Mouse (Mus musculus): ENCODE data around the gene Adgrb2. TPM values are rescaled to one million over a fixed set of nuclear protein-coding genes. Genes with fewer than 3 reads are reported as not detected.

Gene Adgrb2
- polyA plus RNA-seq, 1 experiment from 2014 or later = 15.5 TPM

DNA sequence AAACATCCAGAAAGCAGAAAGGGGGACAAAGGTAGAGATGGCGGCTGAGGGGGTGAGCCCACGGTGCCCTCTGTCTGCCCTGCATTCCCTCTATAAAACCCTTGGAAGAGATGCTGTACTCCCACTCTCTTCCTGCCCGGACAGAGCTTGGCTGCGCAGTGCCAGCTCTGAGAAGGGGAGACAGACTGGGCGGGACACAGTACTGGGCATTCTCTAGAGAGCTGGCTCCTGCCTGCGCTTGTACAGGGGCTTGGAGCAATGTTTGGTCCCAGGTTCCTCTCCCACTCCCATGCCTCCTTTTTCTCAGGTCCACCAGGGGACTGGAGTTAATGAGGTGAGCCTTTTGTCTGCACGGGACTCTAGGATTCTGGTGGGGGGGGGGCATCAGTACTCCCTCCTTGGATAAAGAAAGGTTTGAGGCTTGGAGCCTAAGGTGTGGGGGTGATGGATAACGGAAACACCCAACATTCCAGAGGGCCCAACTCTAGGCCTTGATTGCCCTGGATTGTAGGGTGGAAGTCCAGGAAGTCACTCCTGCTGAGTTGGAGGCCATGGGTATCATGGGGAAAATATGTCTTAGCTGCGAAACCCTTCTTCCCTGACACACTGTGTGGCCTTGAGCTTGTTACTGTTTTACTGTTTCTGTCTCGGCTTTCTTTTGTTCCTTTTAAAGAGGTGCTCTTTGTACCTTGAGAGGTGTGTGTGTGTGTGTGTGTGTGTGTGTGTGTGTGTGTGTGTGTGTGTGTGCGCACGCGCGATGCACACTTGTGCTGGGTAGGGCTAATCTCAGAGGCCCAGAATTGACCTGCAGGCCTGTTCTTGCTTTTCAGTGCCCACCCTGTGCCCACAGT is 70.7 kb downstream of the Adgrb2 start:
- 69% methylated on average over 14 of the region's 14 CpGs for WGBS
- Histone ChIP-seq H3K4me3 (replicated peaks) (no peak overlapping the region), H3K27ac (replicated peaks) (peak overlapping the region; percentile 65), H3K4me1 (peaks cover 43% of the 10 kb centered on the region), H3K9ac (replicated peaks) (no peak overlapping the region), H3K27me3 (replicated peaks) (no peaks in the 10 kb centered on the region), H3K4me2 (no peak overlapping the region), H3K9me3 (replicated peaks) (no peaks in the 10 kb centered on the region), H3K36me3 (no peaks in the 10 kb centered on the region)
- peak; percentile 55 for ATAC-seq (ENCODE audit: low FRiP score)

DNA sequence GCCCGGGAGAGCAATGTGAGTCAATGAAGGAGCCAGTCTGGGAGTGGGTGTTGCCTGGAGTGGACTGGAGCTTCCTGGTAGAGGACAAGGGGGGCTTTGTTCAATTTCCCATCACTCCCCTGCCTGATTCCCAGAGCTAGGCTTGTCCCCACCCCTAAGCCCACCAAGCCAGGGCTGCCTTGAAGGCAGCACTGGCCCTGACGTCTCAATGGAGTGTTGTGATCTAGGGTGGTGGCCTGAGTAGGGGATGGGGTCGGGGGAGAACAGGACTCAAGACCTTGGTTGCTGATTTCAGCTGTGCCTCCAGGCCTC is 71.3 kb downstream of the Adgrb2 start:
- Histone ChIP-seq H3K9ac (replicated peaks) (no peak overlapping the region), H3K36me3 (no peaks in the 10 kb centered on the region), H3K4me1 (peaks cover 37% of the 10 kb centered on the region), H3K9me3 (replicated peaks) (no peaks in the 10 kb centered on the region), H3K4me2 (no peak overlapping the region), H3K4me3 (replicated peaks) (no peak overlapping the region), H3K27ac (replicated peaks) (peak overlapping the region; percentile 65), H3K27me3 (replicated peaks) (no peaks in the 10 kb centered on the region)
- ATAC-seq (ENCODE audit: low FRiP score) = no peak
- 51% methylated on average over 3 of the region's 3 CpGs for whole genome bisulfite sequencing

DNA sequence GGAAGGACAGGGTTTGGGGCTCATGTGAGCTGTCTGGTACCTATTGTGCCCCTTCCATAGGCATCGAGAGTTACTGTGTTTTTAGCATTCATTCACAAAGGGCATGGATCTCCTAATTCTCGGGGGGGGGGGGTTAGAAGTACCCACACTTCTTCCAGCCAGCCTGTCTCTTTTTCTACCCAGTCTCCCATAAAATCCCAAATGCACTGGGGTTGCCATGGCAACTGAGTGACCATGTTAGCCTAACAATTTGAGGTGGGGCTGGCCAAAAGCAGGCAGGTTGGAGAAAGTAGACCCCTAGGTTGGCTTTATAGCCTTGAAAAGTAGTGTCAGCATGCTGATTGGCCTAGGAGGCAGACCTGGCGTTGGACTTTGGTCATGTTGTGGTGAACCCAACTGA is 71.8 kb downstream of the Adgrb2 start:
- Histone ChIP-seq H3K27ac (replicated peaks) (peak overlapping the region; percentile 65), H3K36me3 (no peaks in the 10 kb centered on the region), H3K4me1 (peaks cover 33% of the 10 kb centered on the region), H3K27me3 (replicated peaks) (no peaks in the 10 kb centered on the region), H3K4me2 (no peak overlapping the region), H3K9me3 (replicated peaks) (no peaks in the 10 kb centered on the region), H3K4me3 (replicated peaks) (no peak overlapping the region), H3K9ac (replicated peaks) (no peak overlapping the region)
- ATAC-seq (ENCODE audit: low FRiP score) = no peak
- 35% methylated on average over 3 of the region's 3 CpGs for WGBS

DNA sequence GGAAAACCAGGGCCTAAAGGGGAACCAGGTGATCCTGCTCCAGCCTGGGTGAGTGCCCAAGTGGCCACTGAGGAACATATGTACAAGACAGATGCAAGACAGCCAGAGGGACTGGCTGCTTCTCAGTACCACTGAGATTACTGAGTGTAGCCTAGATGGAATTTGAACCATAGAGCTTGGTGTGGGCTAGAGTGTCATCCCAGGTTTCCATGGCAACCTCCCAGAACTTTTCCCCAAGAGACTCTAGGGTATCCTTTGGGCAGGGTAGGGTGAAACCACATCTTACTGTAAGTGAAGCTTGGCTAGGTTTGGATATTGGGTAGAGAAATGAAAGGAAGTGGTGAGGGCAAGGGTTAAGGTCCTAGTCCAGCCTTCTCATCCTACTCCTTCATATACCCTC is 76.3 kb downstream of the Adgrb2 start:
- Histone ChIP-seq H3K9ac (replicated peaks) (no peak overlapping the region), H3K27me3 (replicated peaks) (0 out of 2 replicates have a peak, but pooled peaks cover 1% of the 10 kb centered on the region), H3K4me3 (replicated peaks) (no peak overlapping the region), H3K4me2 (no peak overlapping the region), H3K4me1 (peaks cover 15% of the 10 kb centered on the region), H3K36me3 (no peaks in the 10 kb centered on the region), H3K9me3 (replicated peaks) (no peaks in the 10 kb centered on the region), H3K27ac (replicated peaks) (no peak overlapping the region)
- no peak for ATAC-seq (ENCODE audit: low FRiP score)

DNA sequence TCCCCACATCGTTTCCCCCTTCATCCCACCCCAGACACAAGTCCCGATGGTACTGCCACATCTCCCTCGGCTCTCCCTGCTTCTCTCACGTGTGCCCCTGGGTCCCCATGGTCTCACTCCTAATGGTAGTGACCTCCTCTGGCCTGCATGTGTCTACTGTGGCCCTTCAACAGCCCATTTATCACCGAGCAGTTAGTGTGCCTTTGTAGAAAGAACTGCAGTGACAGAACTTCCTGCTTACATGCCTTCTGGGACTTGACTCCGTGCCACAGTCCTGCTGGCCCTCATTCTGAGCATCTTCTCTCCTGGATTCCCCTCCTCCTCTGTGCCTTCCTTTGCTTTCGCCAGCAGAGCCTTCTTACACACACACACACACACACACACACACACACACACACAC is 78.5 kb downstream of the Adgrb2 start:
- H3K9me3 ChIP-seq (replicated peaks) = no peaks in the 10 kb centered on the region

DNA sequence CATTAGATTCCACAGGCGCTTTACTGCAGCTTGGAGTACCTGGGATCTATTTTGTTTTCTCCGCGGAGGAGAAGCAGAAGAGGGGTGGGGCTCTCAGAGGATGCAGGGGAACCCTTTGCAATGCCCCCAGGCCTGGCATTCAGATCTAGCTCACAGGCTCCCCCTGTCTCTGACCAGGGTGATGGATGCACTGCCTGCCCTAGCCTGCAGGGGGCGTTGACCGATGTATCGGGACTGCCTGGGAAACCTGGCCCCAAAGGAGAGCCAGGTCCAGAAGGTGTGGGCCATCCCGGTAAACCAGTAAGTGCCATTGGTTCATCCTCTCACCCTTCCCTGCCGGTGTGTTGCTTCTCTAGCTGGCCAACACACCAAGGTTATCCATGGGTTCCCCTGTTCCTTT is 82.1 kb downstream of the Adgrb2 start:
- WGBS = 11% methylated on average over 8 of the region's 8 CpGs
- ATAC-seq (ENCODE audit: low FRiP score) = no peak
- Histone ChIP-seq H3K4me2 (no peak overlapping the region), H3K27ac (replicated peaks) (no peak overlapping the region), H3K4me3 (replicated peaks) (no peak overlapping the region), H3K9ac (replicated peaks) (no peak overlapping the region), H3K36me3 (no peaks in the 10 kb centered on the region), H3K9me3 (replicated peaks) (no peaks in the 10 kb centered on the region), H3K4me1 (no peaks in the 10 kb centered on the region), H3K27me3 (replicated peaks) (0 out of 2 replicates have a peak, but pooled peaks cover 2% of the 10 kb centered on the region)

More for the DNA sequence above, 78.5 kb downstream of the Adgrb2 start:
- 0 out of 2 replicates have a peak, but pooled peaks cover 2% of the 10 kb centered on the region for H3K27me3 ChIP-seq (replicated peaks)
- no peak overlapping the region for H3K4me3 ChIP-seq (replicated peaks)
- H3K36me3 ChIP-seq = no peaks in the 10 kb centered on the region
- no peak overlapping the region for H3K9ac ChIP-seq (replicated peaks)
- no peak overlapping the region for H3K4me2 ChIP-seq
- H3K27ac ChIP-seq (replicated peaks) = no peak overlapping the region
- ATAC-seq (ENCODE audit: low FRiP score) = no peak
- no peaks in the 10 kb centered on the region for H3K4me1 ChIP-seq
- 68% methylated on average over 7 of the region's 7 CpGs for WGBS

DNA sequence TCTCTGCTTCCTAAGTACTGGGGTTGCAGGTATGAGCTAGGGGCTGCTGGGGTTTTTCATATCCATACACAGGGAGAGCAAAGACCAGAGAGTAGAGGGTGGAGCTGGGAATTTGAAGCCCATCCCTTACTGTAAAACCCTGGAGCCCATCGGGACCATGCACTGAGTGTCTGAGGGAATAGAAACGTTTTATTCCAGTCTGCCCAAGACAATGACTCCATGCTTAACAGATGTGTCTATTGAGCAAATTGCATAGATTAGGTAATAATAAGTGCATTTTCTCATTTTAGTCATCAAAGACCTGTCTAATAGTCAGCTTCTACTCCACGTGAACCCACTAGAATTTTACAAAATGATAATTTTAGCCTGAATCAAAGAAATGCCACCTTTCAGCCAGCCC is 85.9 kb downstream of the Adgrb2 start:
- Histone ChIP-seq H3K9me3 (replicated peaks) (no peaks in the 10 kb centered on the region), H3K36me3 (no peaks in the 10 kb centered on the region), H3K27ac (replicated peaks) (no peak overlapping the region), H3K4me3 (replicated peaks) (no peak overlapping the region), H3K4me2 (no peak overlapping the region), H3K4me1 (peaks cover 9% of the 10 kb centered on the region; the same call in 1 of the 2 replicates), H3K9ac (replicated peaks) (no peak overlapping the region), H3K27me3 (replicated peaks) (0 out of 2 replicates have a peak, but pooled peaks cover 2% of the 10 kb centered on the region)
- WGBS = 56% methylated on average over 3 of the region's 3 CpGs
- no peak for ATAC-seq (ENCODE audit: low FRiP score)

DNA sequence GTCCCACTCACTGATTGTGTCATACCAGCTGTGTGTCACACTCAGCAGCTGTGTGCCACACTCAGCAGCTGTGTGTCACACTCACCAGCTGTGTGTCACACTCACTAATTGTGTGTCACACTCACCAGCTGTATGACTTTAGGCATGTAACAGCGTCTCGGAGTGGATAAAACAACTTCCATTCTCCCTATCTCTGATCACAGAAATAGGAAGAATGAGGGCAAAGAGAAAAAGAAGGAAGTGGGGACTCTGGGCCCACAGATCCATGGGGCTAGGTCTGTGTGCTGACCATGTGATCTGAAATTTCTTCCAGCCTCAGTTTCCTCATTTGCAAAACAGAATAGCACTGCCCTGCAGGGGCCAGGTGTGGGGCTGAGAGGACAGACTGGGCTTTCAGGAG is 87.1 kb downstream of the Adgrb2 start:
- no peaks in the 10 kb centered on the region for H3K27me3 ChIP-seq (replicated peaks)
- H3K4me1 ChIP-seq = peaks cover 17% of the 10 kb centered on the region
- ATAC-seq (ENCODE audit: low FRiP score) = no peak
- H3K9me3 ChIP-seq (replicated peaks) = no peaks in the 10 kb centered on the region
- no peak overlapping the region for H3K9ac ChIP-seq (replicated peaks)
- no peak overlapping the region for H3K27ac ChIP-seq (replicated peaks)
- no peak overlapping the region for H3K4me3 ChIP-seq (replicated peaks)
- no peaks in the 10 kb centered on the region for H3K36me3 ChIP-seq
- no peak overlapping the region for H3K4me2 ChIP-seq
- WGBS = 88% methylated on average over 2 of the region's 2 CpGs

Other genes with a start within 250 kb of the Adgrb2 start
- gene Khdrbs1, start 242.6 kb upstream of the Adgrb2 start, polyA plus RNA-seq (2015; fragmentation: Nextera tagmentation; extraction: Ambion mirVana) = 105 and 106 TPM in 2 replicates
- 217 and 247 TPM in 2 replicates for gene Ptp4a2, start 173.7 kb upstream of the Adgrb2 start, polyA plus RNA-seq (2015; fragmentation: Nextera tagmentation; extraction: Ambion mirVana)
- 0.06 TPM in 1 of 2 replicates, not detected in the other for gene Spocd1, start 55.6 kb upstream of the Adgrb2 start, polyA plus RNA-seq (2015; fragmentation: Nextera tagmentation; extraction: Ambion mirVana)
- 24.5 and 25.8 TPM in 2 replicates for gene Col16a1, start 63.0 kb downstream of the Adgrb2 start, polyA plus RNA-seq (2015; fragmentation: Nextera tagmentation; extraction: Ambion mirVana)
- 65.6 and 69.7 TPM in 2 replicates for gene Pef1, start 117.7 kb downstream of the Adgrb2 start, polyA plus RNA-seq (2015; fragmentation: Nextera tagmentation; extraction: Ambion mirVana)
- 3.7 and 3.9 TPM in 2 replicates for gene Hcrtr1, start 154.5 kb downstream of the Adgrb2 start, polyA plus RNA-seq (2015; fragmentation: Nextera tagmentation; extraction: Ambion mirVana)
- 4.1 and 14.7 TPM in 2 replicates for gene Tinagl1, start 190.3 kb downstream of the Adgrb2 start, polyA plus RNA-seq (2015; fragmentation: Nextera tagmentation; extraction: Ambion mirVana)
- gene Gm853, start 237.5 kb downstream of the Adgrb2 start, polyA plus RNA-seq (2015; fragmentation: Nextera tagmentation; extraction: Ambion mirVana) = not detected in 2 replicates

All from neural tube, embryonic 15.5 days (tissue).